Mouse (Mus musculus) kidney, adult 18-20 months (tissue): ENCODE data around the gene Tcp11l2.

ENCODE experiments used
- DNase-seq: peaks from one replicate; pipeline ENCODE4 v3.0.0; 2021

The Tcp11l2 gene

DNA sequence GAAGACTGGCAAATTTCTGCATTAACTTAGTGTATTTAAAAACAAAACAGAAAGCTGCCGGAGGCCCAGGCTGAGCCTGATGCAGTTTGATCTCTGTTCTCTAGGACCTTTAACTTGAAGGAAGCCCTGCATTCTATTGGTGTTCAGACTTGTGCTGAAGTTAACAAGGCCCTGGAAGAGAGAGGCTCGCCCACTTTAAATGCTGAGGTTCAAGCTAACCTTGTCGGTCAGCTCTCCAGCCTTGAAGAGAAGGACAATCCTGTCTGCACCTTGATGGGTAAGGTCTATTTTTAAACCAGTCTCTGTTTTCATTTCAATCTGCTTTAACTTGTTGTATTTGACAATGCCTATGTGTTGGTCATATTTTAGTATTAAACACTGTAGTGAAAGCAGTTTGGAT lies 31.9 kb downstream of the Tcp11l2 start:
- DNase-seq = no peak

GRCm38 (mm10) chr10:84610324-84610723 lies 33.9 kb downstream of the Tcp11l2 start:
- DNase-seq = no peak

DNA sequence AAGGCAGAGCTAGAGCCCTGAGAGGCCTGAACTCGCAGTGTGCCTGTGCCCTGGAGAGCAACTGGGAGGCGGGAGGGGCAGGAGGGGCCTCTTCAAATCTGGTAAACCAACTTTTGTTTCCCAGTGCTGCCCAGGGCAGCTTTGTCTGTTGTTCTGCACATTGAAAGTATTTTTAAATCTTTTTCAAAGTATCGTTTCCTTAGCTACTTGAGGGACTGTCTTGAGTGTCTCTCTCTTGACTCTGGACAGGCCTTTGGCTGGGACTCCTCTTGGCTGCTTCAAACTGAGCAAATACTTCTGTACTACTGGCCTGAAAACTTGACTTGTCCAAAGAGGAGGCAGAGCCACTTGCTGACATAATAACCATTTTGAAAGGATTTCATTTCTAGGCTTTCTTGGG lies 34.4 kb downstream of the Tcp11l2 start:
- DNase-seq = no peak

DNA sequence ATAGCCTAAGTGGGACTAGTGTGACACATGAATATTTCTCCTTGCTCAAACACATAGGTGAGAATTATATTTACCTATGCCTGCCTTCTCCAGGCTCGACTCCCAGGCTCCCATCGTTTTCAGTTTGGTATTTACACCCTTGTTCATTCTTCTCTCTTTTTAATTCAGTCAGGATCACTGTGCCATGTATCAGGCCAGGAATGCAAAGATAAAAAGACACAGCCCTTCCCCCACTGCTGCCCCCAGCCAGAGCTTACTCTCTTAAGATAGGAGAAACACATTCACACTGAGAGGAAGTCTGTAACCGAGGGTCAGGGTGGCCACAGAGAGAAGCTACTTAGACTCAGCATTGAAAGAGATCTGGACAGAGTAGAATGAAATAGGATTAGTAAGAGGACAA lies 35.2 kb downstream of the Tcp11l2 start:
- no peak for DNase-seq

DNA sequence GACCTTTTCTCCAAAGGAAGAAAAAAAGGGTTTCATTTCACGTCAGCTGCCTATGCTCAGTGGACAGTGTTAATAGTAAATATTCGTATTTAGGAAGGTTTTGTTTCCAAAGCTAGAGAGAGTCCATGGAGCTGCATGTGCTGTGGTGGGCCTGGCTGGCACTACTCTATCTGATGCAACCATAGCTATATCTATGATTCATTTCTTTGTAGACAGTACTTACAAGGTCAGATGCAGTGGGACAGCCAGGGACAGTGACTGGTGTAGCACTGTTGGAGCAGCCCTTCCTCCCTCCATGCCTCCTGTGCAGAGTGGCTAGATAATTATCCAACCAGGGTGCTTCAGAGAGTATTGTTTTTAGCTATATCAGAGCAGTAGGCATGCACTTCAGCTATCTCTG lies 35.9 kb downstream of the Tcp11l2 start:
- DNase-seq = no peak

- DNase-seq = no peak
Observed at GRCm38 (mm10) chr10:84613366-84613765, 36.9 kb downstream of the Tcp11l2 start.

- no peak for DNase-seq
Observed at GRCm38 (mm10) chr10:84615076-84615475, 38.6 kb downstream of the Tcp11l2 start.

DNA sequence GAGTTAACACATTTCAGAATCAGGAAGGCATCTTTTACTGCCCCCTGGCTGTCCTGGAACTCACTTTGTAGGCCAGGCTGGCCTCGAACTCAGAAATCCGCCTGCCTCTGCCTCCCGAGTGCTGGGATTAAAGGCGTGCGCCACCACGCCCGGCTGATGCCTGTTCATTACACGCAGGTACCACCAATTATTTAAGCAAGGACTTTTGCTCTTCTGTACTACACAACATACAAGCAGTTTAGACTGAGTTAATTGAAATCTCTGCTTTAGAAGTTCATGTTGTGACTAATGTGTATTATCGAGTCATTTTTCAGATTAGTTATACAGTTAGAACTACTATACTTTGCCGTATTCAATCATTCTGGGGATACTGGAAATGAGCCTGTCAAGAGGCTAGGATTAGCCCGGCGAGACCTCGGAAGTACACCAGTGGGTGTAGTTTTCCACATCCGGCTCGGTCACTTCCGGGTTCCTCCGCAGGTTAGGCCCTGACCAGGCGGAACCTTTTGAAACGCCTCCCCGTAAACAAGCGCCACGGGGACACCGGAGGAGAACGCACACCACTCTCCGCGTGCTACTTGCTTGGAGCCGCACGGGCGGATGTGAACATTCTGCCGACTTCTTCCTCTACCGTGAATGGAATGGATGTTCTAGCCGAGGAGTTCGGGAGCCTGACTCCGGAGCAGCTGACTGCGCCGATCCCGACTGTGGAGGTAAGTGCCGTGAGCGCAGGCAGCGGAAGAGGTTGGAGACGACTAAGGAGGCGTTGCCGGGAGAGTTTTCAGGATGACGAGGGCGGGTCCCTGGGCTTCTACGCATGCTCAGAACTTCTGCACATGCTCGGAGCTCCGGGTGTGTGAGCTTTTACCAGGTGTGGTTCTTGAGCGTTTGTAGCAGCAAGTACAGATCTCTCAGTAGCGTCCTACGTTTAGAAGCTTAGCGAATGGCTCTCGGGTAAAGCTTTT lies 45.7 kb downstream of the Tcp11l2 start, which contains the start of gene Polr3b:
Polr3b (plus strand) TSS at position 467 of the 965 bp plus-strand sequence.
- peak; percentile 97 for DNase-seq

DNA sequence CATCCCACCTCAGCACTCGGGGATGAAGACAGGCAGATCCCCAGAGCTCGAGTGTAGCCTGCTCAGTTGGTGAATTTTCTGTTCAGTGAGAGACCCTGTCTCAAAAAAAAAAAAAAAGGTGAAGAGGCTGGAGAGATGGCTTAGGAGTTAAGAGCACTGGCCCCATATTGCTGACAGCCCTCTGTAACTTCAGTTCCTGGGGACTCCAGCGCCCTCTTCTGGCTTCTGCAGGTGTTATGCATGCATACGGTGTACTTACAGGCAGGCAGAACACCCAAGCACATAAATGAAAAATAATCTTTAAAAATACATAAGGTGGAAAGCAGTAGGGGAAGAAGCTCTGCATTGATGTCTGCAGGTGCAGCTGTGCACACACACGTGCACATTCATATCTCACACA lies 54.8 kb downstream of the Tcp11l2 start:
- no peak for DNase-seq

DNA sequence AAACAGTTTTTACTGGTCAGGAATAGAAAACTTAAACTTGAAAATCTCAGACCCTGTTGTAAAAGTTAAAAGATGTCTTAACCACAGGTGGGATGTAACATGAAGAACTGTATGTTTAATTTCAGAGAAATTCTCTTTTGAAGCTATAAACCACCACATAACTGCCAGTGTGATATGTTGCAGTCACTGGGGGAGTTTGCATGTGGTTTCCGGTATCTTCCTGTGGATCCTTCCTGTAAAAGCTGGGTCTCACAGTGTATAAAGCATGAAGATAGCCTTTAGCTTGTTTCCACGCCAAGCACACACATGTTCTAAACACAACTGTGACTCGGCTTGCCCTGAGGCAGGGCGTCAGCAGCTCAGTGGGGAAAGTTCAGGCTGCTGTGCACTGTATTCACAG lies 55.6 kb downstream of the Tcp11l2 start:
- no peak for DNase-seq

DNA sequence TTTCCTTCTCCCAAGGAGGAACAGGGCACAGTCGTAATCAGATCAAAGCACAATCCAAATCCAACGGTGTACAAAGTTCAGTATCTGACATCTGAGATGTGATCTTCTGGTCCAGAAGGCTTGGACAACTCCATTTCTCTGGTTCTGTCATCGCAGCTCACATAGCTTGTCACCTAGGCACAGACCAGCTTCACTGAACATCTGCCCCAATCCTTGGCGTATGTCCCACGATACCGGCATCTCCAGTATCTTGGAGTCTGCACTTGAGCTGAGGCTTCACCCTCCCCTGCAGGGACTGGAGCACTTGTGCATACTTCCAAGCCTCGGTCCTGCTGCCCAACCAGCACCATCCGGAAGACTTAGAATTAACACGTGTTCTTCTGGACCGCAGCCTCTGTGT lies 60.2 kb downstream of the Tcp11l2 start:
- DNase-seq = no peak

DNA sequence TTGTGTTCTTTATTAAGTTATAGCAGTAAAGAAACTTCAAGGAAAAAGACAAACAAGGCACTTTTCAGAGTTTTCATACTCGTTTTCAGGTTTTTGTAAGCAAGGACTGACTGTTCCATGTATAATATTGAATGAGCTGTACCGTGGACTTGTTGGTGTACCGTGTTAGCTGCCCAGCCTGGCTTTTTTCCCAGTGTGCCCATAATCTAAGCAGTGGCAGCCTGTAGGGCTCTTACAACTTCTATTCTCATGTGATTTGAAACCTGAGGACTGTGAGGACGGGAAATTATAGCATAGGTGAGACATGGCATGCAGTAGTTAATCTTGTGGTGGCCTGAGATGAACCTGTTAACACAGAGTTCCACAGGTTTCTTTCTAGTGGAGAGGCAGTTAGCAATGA lies 62.0 kb downstream of the Tcp11l2 start:
- no peak for DNase-seq

GRCm38 (mm10) chr10:84639525-84640287 lies 63.3 kb downstream of the Tcp11l2 start:
- DNase-seq = no peak

DNA sequence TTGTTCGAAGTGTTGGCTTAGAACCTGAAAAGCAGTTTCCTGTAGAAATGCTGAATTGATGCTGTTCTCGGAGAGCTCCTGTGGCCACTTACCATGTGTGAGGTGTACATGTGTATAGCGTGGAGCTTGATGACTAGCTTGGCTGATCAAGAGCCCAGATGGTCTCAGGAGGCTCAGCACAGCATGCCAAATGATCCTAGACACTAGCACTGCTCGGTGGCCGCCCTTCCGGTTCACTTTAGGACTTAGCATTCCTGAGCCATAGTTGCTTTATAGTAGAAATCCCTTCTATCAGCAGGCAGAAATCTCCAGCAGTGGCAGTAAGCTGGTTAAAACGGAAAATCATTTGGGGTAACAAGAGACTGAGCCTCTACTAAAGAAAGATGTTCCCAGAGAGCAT lies 64.4 kb downstream of the Tcp11l2 start:
- DNase-seq = no peak

- DNase-seq = no peak
Observed at GRCm38 (mm10) chr10:84641576-84641975, 65.2 kb downstream of the Tcp11l2 start.

DNA sequence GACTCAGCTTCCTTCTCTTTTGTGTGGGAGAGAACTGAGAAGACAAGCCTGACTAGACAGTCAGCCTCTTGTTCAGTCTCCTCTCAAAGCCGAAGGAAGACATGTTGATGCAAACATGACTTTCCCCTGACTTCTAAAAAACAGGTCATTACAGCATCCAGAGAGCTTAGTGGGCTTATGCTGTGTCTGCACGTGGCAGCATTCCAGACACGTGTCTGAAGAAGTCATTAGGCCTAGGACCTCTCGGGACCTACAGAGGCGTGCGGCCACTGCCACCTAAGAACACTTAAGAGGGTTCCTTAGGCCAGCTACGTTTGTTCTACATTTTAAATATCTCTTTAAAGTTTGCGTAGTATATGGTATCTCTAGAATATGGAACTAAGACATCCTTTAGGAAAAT lies 69.5 kb downstream of the Tcp11l2 start:
- DNase-seq = no peak

GRCm38 (mm10) chr10:84646506-84647102 lies 70.2 kb downstream of the Tcp11l2 start:
- DNase-seq = no peak

GRCm38 (mm10) chr10:84647264-84647663 lies 70.8 kb downstream of the Tcp11l2 start:
- no peak for DNase-seq

DNA sequence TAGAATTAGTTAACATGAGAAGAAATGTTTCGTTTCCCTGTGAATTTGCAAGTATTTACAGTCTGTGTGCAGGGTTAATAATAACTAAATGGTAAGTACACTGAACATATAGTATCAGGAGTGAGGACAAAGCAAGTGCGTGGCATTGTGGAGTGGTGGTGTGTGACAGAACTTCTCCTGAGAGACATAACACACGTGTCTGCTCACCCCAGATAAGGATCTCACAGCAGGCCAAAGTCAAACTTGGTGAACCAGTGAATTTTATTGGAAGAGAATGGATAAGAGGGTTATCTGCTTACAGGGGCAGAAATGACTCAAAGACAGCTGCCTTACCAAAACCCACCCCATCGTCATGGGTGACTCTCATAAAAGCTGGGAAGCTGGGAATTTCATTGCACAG lies 72.5 kb downstream of the Tcp11l2 start:
- no peak for DNase-seq

GRCm38 (mm10) chr10:84654029-84654428 lies 77.6 kb downstream of the Tcp11l2 start:
- DNase-seq = no peak

GRCm38 (mm10) chr10:84654731-84655130 lies 78.3 kb downstream of the Tcp11l2 start:
- DNase-seq = no peak

GRCm38 (mm10) chr10:84656618-84657017 lies 80.2 kb downstream of the Tcp11l2 start:
- DNase-seq = peak; percentile 34

DNA sequence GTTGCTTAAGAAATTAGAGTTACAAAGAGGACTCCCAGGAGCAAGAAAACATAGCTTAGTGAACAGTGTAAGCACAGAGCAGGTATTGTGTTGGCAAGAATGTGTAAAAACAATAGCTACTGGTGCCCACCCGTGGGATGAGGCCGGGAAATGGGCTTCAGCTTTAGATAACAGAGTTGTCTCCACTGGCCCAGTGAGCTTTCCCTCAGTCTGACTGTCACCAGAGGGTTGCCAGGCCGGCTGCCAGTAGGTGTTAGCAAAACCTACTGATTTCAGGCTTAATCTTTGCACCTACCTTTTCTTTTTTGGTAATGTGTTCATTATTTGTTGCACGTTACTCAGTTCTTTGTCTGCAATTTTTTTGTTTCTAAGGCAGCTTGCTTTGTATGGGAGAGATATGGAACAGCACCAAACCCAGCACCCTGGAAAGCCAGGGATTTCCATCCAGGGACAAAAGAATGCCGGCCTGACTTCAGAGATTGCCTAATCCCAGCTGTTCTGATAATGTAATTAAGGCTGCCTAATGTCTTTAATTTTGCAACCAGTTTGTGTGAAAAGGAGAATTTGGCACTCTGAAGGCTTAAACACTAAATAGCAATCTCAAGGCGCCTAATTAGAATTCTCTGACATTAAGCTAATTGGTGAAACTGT lies 81.1 kb downstream of the Tcp11l2 start:
- DNase-seq = no peak
